8 mouse cellular contexts compared by ENCODE assay signal in the genomic region with DNA sequence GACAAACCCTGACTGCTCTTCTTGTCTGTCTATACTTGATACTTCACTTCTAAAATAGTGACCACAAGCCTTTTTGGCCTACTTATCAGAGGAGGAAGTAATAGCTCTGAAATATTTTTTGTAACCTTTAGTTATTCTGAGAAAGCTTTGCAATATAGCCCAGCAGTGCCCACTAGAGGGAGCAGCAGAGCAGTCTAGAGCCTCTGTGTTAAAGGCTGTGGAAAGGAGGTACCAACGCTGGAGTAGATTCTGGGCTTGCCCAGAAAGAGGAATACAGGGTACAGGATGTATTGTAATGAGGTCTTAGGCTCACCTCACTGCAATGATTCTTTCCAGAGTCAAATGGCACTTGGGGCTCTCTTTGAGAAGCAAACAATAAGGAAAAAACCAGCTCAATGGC.
DNase-seq lines count a peak whose midpoint lies in the region; ATAC-seq lines count a peak whose summit lies in the region.

No protein-coding gene starts in this region.

- 0 out of 2 replicates have a peak, but pooled peaks cover 3% of the 10 kb centered on the region for H3K4me1 ChIP-seq in forebrain, embryonic 11.5 days (replicated peaks; ENCODE audit: control insufficient read depth, insufficient read depth, low read length)
- no peaks in the 10 kb centered on the region for H3K4me1 ChIP-seq in intestine, embryonic 15.5 days (replicated peaks)
- peaks cover 15% of the 10 kb centered on the region for H3K4me1 ChIP-seq in limb, embryonic 11.5 days (ENCODE audit: control insufficient read depth, insufficient read depth, low read length)

- no peaks in the 10 kb centered on the region for H3K36me3 ChIP-seq in forebrain, embryonic 11.5 days (ENCODE audit: control insufficient read depth, insufficient read depth, low read length)
- H3K36me3 ChIP-seq in intestine, embryonic 15.5 days = no peaks in the 10 kb centered on the region
- no peaks in the 10 kb centered on the region for H3K36me3 ChIP-seq in limb, embryonic 11.5 days (ENCODE audit: control insufficient read depth, insufficient read depth, low read length)

- H3K9me3 ChIP-seq in forebrain, embryonic 11.5 days (ENCODE audit: control insufficient read depth, low read length) = no peaks in the 10 kb centered on the region
- H3K9me3 ChIP-seq in intestine, embryonic 15.5 days = no peaks in the 10 kb centered on the region
- no peaks in the 10 kb centered on the region for H3K9me3 ChIP-seq in limb, embryonic 11.5 days (ENCODE audit: control insufficient read depth, low read length)

- H3K27ac ChIP-seq in forebrain, embryonic 11.5 days (ENCODE audit: low read depth, low read length) = peak overlapping the region; percentile 47; the same call in 1 of the 2 replicates
- H3K27ac ChIP-seq in intestine, embryonic 15.5 days = no peak overlapping the region
- H3K27ac ChIP-seq in limb, embryonic 11.5 days (replicated peaks; ENCODE audit: low read depth, low read length) = no peak overlapping the region

- H3K27me3 ChIP-seq in forebrain, embryonic 11.5 days (ENCODE audit: control insufficient read depth, insufficient read depth, low read length) = no peaks in the 10 kb centered on the region
- no peaks in the 10 kb centered on the region for H3K27me3 ChIP-seq in intestine, embryonic 15.5 days (replicated peaks)
- H3K27me3 ChIP-seq in limb, embryonic 11.5 days (ENCODE audit: control insufficient read depth, insufficient read depth, low read length) = no peaks in the 10 kb centered on the region

- peak; percentile 63 for DNase-seq in kidney, adult 9 months
- DNase-seq in kidney, adult 11 months = no peak
- peak; percentile 25 for DNase-seq in c-Kit-positive CD71-negative TER-119-negative erythroid progenitor cells, embryonic 14.5 days (ENCODE audit: low read depth)
- DNase-seq in forebrain, embryonic 11.5 days (ENCODE audit: low spot score) = peak; percentile 75
- DNase-seq in limb, embryonic 11.5 days (ENCODE audit: low spot score) = peak; percentile 84
- DNase-seq in ovary, postnatal 14 days (ENCODE audit: low spot score) = peak; percentile 34
- DNase-seq in yolk sac, embryonic 10.5 days (ENCODE audit: low spot score) = no peak

- H3K4me2 ChIP-seq in forebrain, embryonic 11.5 days (ENCODE audit: low read depth, low read length, severe bottlenecking) = no peak overlapping the region
- no peak overlapping the region for H3K4me2 ChIP-seq in intestine, embryonic 15.5 days (replicated peaks)
- H3K4me2 ChIP-seq in limb, embryonic 11.5 days (ENCODE audit: low read depth, severe bottlenecking) = no peak overlapping the region

- 7% methylated on average over 1 of the region's 1 CpGs for WGBS in forebrain, embryonic 11.5 days
- WGBS in intestine, embryonic 15.5 days = 3% methylated on average over 1 of the region's 1 CpGs
- 9% methylated on average over 1 of the region's 1 CpGs for WGBS in limb, embryonic 11.5 days

- H3K4me3 ChIP-seq in forebrain, embryonic 11.5 days (ENCODE audit: low read depth, low read length) = no peak overlapping the region
- H3K4me3 ChIP-seq in intestine, embryonic 15.5 days (replicated peaks) = no peak overlapping the region
- no peak overlapping the region for H3K4me3 ChIP-seq in limb, embryonic 11.5 days (ENCODE audit: low read depth, low read length)

- peak; percentile 79 for ATAC-seq in forebrain, embryonic 11.5 days (replicated peaks; ENCODE audit: low FRiP score)
- peak; percentile 59; the same call in 1 of the 2 replicates for ATAC-seq in intestine, embryonic 15.5 days
- ATAC-seq in limb, embryonic 11.5 days (ENCODE audit: insufficient number of reproducible peaks, low FRiP score, low TSS enrichment, low read depth) = no peak

- H3K9ac ChIP-seq in forebrain, embryonic 11.5 days (ENCODE audit: low read length) = no peak overlapping the region
- H3K9ac ChIP-seq in intestine, embryonic 15.5 days = no peak overlapping the region
- no peak overlapping the region for H3K9ac ChIP-seq in limb, embryonic 11.5 days (ENCODE audit: low read length)

Comparison
In these comparisons a context has a peak if more than half of its experiments do, and no peak if none do; other contexts are left out.
1. DNase-seq: peak in kidney, adult 9 months (single experiment), c-Kit-positive CD71-negative TER-119-negative erythroid progenitor cells, embryonic 14.5 days (single experiment), forebrain, embryonic 11.5 days (single experiment), limb, embryonic 11.5 days (single experiment) and ovary, postnatal 14 days (single experiment); none in kidney, adult 11 months (single experiment) and yolk sac, embryonic 10.5 days (single experiment).